Mouse (Mus musculus): ENCODE measurements around the gene D230025D16Rik.

The D230025D16Rik gene

GRCm38 (mm10) chr8:105268342-105269074 lies 43.6 kb downstream of the D230025D16Rik start:
- peak; percentile 93 for DNase-seq (ENCODE audit: low read depth, low spot score)

- DNase-seq (ENCODE audit: low read depth, low spot score), result no peak
Observed at GRCm38 (mm10) chr8:105269075-105269458, 44.1 kb downstream of the D230025D16Rik start.

GRCm38 (mm10) chr8:105269461-105269947 lies 44.6 kb downstream of the D230025D16Rik start, which contains the start of gene Hsf4:
Hsf4 (plus strand) TSS chr8:105269801.
- peak; percentile 60 for DNase-seq (ENCODE audit: low read depth, low spot score)

GRCm38 (mm10) chr8:105270101-105270915 lies 45.4 kb downstream of the D230025D16Rik start:
- DNase-seq (ENCODE audit: low read depth, low spot score), result peak; percentile 41

GRCm38 (mm10) chr8:105270916-105271186 lies 45.9 kb downstream of the D230025D16Rik start:
- DNase-seq (ENCODE audit: low read depth, low spot score), result peak; percentile 40

GRCm38 (mm10) chr8:105275387-105275786 lies 50.4 kb downstream of the D230025D16Rik start:
- no peak for DNase-seq (ENCODE audit: low read depth, low spot score)

- no peak for DNase-seq (ENCODE audit: low read depth, low spot score)
Observed at GRCm38 (mm10) chr8:105275840-105276239, 50.9 kb downstream of the D230025D16Rik start, which contains the start of gene Nol3. Nol3 (plus strand) TSS chr8:105276140.

GRCm38 (mm10) chr8:105276292-105277120 lies 51.6 kb downstream of the D230025D16Rik start:
- peak; percentile 83 for DNase-seq (ENCODE audit: low read depth, low spot score)

- DNase-seq (ENCODE audit: low read depth, low spot score), result no peak
Observed at GRCm38 (mm10) chr8:105278911-105279334, 54.0 kb downstream of the D230025D16Rik start.

- no peak for DNase-seq (ENCODE audit: low read depth, low spot score)
Observed at GRCm38 (mm10) chr8:105280567-105280966, 55.6 kb downstream of the D230025D16Rik start.

- no peak for DNase-seq (ENCODE audit: low read depth, low spot score)
Observed at GRCm38 (mm10) chr8:105281821-105282220, 56.9 kb downstream of the D230025D16Rik start.

GRCm38 (mm10) chr8:105282239-105282638 lies 57.3 kb downstream of the D230025D16Rik start:
- DNase-seq (ENCODE audit: low read depth, low spot score), result no peak

- peak; percentile 92 for DNase-seq (ENCODE audit: low read depth, low spot score)
Observed at GRCm38 (mm10) chr8:105283074-105283473, 58.1 kb downstream of the D230025D16Rik start.

GRCm38 (mm10) chr8:105285514-105285913 lies 60.6 kb downstream of the D230025D16Rik start:
- no peak for DNase-seq (ENCODE audit: low read depth, low spot score)

- no peak for DNase-seq (ENCODE audit: low read depth, low spot score)
Observed at GRCm38 (mm10) chr8:105286907-105287306, 62.0 kb downstream of the D230025D16Rik start.

GRCm38 (mm10) chr8:105288231-105288630 lies 63.3 kb downstream of the D230025D16Rik start:
- no peak for DNase-seq (ENCODE audit: low read depth, low spot score)

GRCm38 (mm10) chr8:105288958-105289732 lies 64.2 kb downstream of the D230025D16Rik start:
- peak; percentile 98 for DNase-seq (ENCODE audit: low read depth, low spot score)

GRCm38 (mm10) chr8:105289805-105290460 lies 65.0 kb downstream of the D230025D16Rik start, which contains the start of gene 4931428F04Rik:
4931428F04Rik (minus strand) TSS chr8:105289864.
- peak; percentile 90 for DNase-seq (ENCODE audit: low read depth, low spot score)

GRCm38 (mm10) chr8:105290554-105291314 lies 65.8 kb downstream of the D230025D16Rik start:
- DNase-seq (ENCODE audit: low read depth, low spot score), result peak; percentile 94
